Mouse (Mus musculus) hindbrain, embryonic 12.5 days (tissue): Measurements from ENCODE around the gene 4930442H23Rik. TPM values are rescaled to one million over a fixed set of nuclear protein-coding genes. Genes with fewer than 3 reads are reported as not detected.

Experiments used
- ATAC-seq: fragments of 200-750 bp; cut with Nextera tagmentation; 2 replicates; pipeline ENCODE4 v1.8.0; 2017; ENCODE audit warnings: moderate TSS enrichment; ENCODE audit not compliant: low FRiP score
- H3K27ac ChIP-seq: fragments of 300-500 bp; sonication (generic); 2 replicates; pipeline ENCODE4 v1.5.1; 2016; ENCODE audit warnings: mild to moderate bottlenecking
- H3K27me3 ChIP-seq: fragments of 300-500 bp; sonication (generic); 2 replicates; pipeline ENCODE4 v1.6.1; 2016; ENCODE audit warnings: mild to moderate bottlenecking
- H3K36me3 ChIP-seq: fragments of 300-500 bp; sonication (generic); 2 replicates; pipeline ENCODE4 v1.6.1; 2016; ENCODE audit warnings: mild to moderate bottlenecking
- H3K4me1 ChIP-seq: fragments of 300-500 bp; sonication (generic); 2 replicates; pipeline ENCODE4 v1.6.1; 2016
- H3K4me2 ChIP-seq: fragments of 300-500 bp; sonication (generic); replicated peaks from 2 replicates; pipeline ENCODE4 v1.6.1; 2016; ENCODE audit warnings: mild to moderate bottlenecking
- H3K4me3 ChIP-seq: fragments of 300-500 bp; sonication (generic); 2 replicates; pipeline ENCODE4 v1.5.1; 2016; ENCODE audit warnings: mild to moderate bottlenecking
- H3K9ac ChIP-seq: fragments of 300-500 bp; sonication (generic); 2 replicates; pipeline ENCODE4 v1.6.1; 2016; ENCODE audit warnings: mild to moderate bottlenecking, moderate library complexity
- H3K9me3 ChIP-seq: fragments of 300-500 bp; sonication (generic); replicated peaks from 2 replicates; pipeline ENCODE4 v1.6.1; 2016; ENCODE audit warnings: mild to moderate bottlenecking
- WGBS: fragments of 180-500 bp; shearing (Covaris S2); methylation state at CpG from one replicate; pipeline ENCODE4 v1.1.7; 2016; 5-methylcytosine and 5-hydroxymethylcytosine counted together
- polyA plus RNA-seq: library from polyadenylated mRNA; unstranded; fragments of >200 nt; fragmentation: Nextera tagmentation; extraction: Ambion mirVana; gene quantifications from 2 replicates; pipeline ENCODE4 v1.2.1, GENCODE M21; 2016

4930442H23Rik gene
- polyA plus RNA-seq, 1 experiment from 2014 or later = not detected

GRCm38 (mm10) chr10:81195300-81195699, 11.7 kb upstream of the 4930442H23Rik start:
- peaks cover 8% of the 10 kb centered on the region for H3K36me3 ChIP-seq
- H3K4me2 ChIP-seq = no peak overlapping the region
- ATAC-seq = no peak
- no peak overlapping the region for H3K4me3 ChIP-seq
- no peak overlapping the region for H3K27ac ChIP-seq
- H3K9me3 ChIP-seq = no peaks in the 10 kb centered on the region
- peaks cover 56% of the 10 kb centered on the region for H3K27me3 ChIP-seq
- H3K4me1 ChIP-seq = peaks cover 26% of the 10 kb centered on the region
- H3K9ac ChIP-seq = no peak overlapping the region
- WGBS = 68% methylated on average over 4 of the region's 4 CpGs

GRCm38 (mm10) chr10:81193991-81194774, 10.5 kb upstream of the 4930442H23Rik start:
- 15% methylated on average over 37 of the region's 37 CpGs for WGBS
- Histone ChIP-seq H3K9ac (peak overlapping the region; percentile 15; the same call in 1 of the 2 replicates), H3K27ac (no peak overlapping the region), H3K4me1 (peaks cover 26% of the 10 kb centered on the region), H3K36me3 (peaks cover 16% of the 10 kb centered on the region), H3K4me2 (no peak overlapping the region), H3K27me3 (peaks cover 46% of the 10 kb centered on the region), H3K9me3 (no peaks in the 10 kb centered on the region), H3K4me3 (peak overlapping the region; percentile 3; the same call in 1 of the 2 replicates)
- ATAC-seq = no peak

- peak overlapping the region; percentile 69 for H3K4me3 ChIP-seq
- peaks cover 21% of the 10 kb centered on the region for H3K36me3 ChIP-seq
- H3K27ac ChIP-seq = peak overlapping the region; percentile 95
- H3K4me2 ChIP-seq = peak overlapping the region; percentile 95
- H3K9ac ChIP-seq = peak overlapping the region; percentile 81
- H3K9me3 ChIP-seq = no peaks in the 10 kb centered on the region
- H3K27me3 ChIP-seq = peaks cover 43% of the 10 kb centered on the region
- peaks cover 26% of the 10 kb centered on the region for H3K4me1 ChIP-seq
- ATAC-seq = peak; percentile 42
- 2% methylated on average over 19 of the region's 19 CpGs for WGBS
Measured at GRCm38 (mm10) chr10:81192968-81193501, 9.4 kb upstream of the 4930442H23Rik start.

GRCm38 (mm10) chr10:81192270-81192967, 8.8 kb upstream of the 4930442H23Rik start:
- H3K36me3 ChIP-seq = peaks cover 23% of the 10 kb centered on the region
- H3K9me3 ChIP-seq = no peaks in the 10 kb centered on the region
- peak overlapping the region; percentile 81 for H3K9ac ChIP-seq
- H3K4me2 ChIP-seq = peak overlapping the region; percentile 95
- peak; percentile 88 for ATAC-seq
- peaks cover 40% of the 10 kb centered on the region for H3K27me3 ChIP-seq
- H3K27ac ChIP-seq = peak overlapping the region; percentile 95
- H3K4me3 ChIP-seq = peak overlapping the region; percentile 69
- 2% methylated on average over 93 of the region's 93 CpGs for WGBS
- peaks cover 26% of the 10 kb centered on the region for H3K4me1 ChIP-seq

- H3K9me3 ChIP-seq = no peaks in the 10 kb centered on the region
- peak overlapping the region; percentile 81; the same call in 1 of the 2 replicates for H3K9ac ChIP-seq
- peaks cover 32% of the 10 kb centered on the region for H3K36me3 ChIP-seq
- peak overlapping the region; percentile 95; the same call in 1 of the 2 replicates for H3K27ac ChIP-seq
- peak overlapping the region; percentile 95 for H3K4me2 ChIP-seq
- 93% methylated on average over 18 of the region's 18 CpGs for WGBS
- peaks cover 26% of the 10 kb centered on the region for H3K4me1 ChIP-seq
- peaks cover 30% of the 10 kb centered on the region for H3K27me3 ChIP-seq
- ATAC-seq = no peak
- 0 out of 2 replicates have a peak overlapping the region, but pooled peaks have one; percentile 69 for H3K4me3 ChIP-seq
Measured at GRCm38 (mm10) chr10:81191342-81191982, 7.8 kb upstream of the 4930442H23Rik start.

GRCm38 (mm10) chr10:81190912-81191321, 7.3 kb upstream of the 4930442H23Rik start:
- Histone ChIP-seq H3K4me3 (no peak overlapping the region), H3K9me3 (no peaks in the 10 kb centered on the region), H3K27me3 (peaks cover 25% of the 10 kb centered on the region), H3K36me3 (peaks cover 35% of the 10 kb centered on the region), H3K27ac (no peak overlapping the region), H3K4me2 (no peak overlapping the region), H3K9ac (no peak overlapping the region), H3K4me1 (peaks cover 26% of the 10 kb centered on the region)
- WGBS = 84% methylated on average over 6 of the region's 6 CpGs
- no peak for ATAC-seq

- Histone ChIP-seq H3K27ac (no peak overlapping the region), H3K4me3 (no peak overlapping the region), H3K4me1 (peaks cover 26% of the 10 kb centered on the region), H3K9me3 (no peaks in the 10 kb centered on the region), H3K36me3 (peaks cover 38% of the 10 kb centered on the region), H3K9ac (no peak overlapping the region), H3K27me3 (peaks cover 20% of the 10 kb centered on the region), H3K4me2 (no peak overlapping the region)
- WGBS = 71% methylated on average over 31 of the region's 31 CpGs
- ATAC-seq = no peak
Measured at GRCm38 (mm10) chr10:81190236-81190911, 6.7 kb upstream of the 4930442H23Rik start.

- no peak overlapping the region for H3K4me2 ChIP-seq
- H3K36me3 ChIP-seq = peaks cover 44% of the 10 kb centered on the region
- no peak overlapping the region for H3K4me3 ChIP-seq
- H3K9me3 ChIP-seq = no peaks in the 10 kb centered on the region
- peaks cover 26% of the 10 kb centered on the region for H3K4me1 ChIP-seq
- peaks cover 14% of the 10 kb centered on the region for H3K27me3 ChIP-seq
- H3K27ac ChIP-seq = no peak overlapping the region
- no peak for ATAC-seq
- WGBS = 79% methylated on average over 26 of the region's 26 CpGs
- no peak overlapping the region for H3K9ac ChIP-seq
Measured at GRCm38 (mm10) chr10:81189821-81190220, 6.2 kb upstream of the 4930442H23Rik start.

- no peak for ATAC-seq
- no peak overlapping the region for H3K9ac ChIP-seq
- peaks cover 19% of the 10 kb centered on the region for H3K4me1 ChIP-seq
- H3K27me3 ChIP-seq = no peaks in the 10 kb centered on the region
- 95% methylated on average over 9 of the region's 9 CpGs for WGBS
- H3K27ac ChIP-seq = no peak overlapping the region
- no peak overlapping the region for H3K4me2 ChIP-seq
- no peak overlapping the region for H3K4me3 ChIP-seq
- H3K36me3 ChIP-seq = peaks cover 47% of the 10 kb centered on the region
- H3K9me3 ChIP-seq = no peaks in the 10 kb centered on the region
Measured at GRCm38 (mm10) chr10:81187161-81187560, 3.5 kb upstream of the 4930442H23Rik start.

GRCm38 (mm10) chr10:81184765-81185164, 1.1 kb upstream of the 4930442H23Rik start:
- no peak overlapping the region for H3K27ac ChIP-seq
- no peak for ATAC-seq
- peak overlapping the region; percentile 17; the same call in 1 of the 2 replicates for H3K4me2 ChIP-seq
- H3K9ac ChIP-seq = no peak overlapping the region
- no peaks in the 10 kb centered on the region for H3K9me3 ChIP-seq
- no peak overlapping the region for H3K4me3 ChIP-seq
- peaks cover 58% of the 10 kb centered on the region for H3K36me3 ChIP-seq
- H3K27me3 ChIP-seq = no peaks in the 10 kb centered on the region
- WGBS = 63% methylated on average over 4 of the region's 4 CpGs
- H3K4me1 ChIP-seq = peaks cover 22% of the 10 kb centered on the region
